Mouse (Mus musculus) layer of hippocampus, postnatal 36 days (tissue): ENCODE measurements around the gene Arl4a. TPM values are rescaled to one million over a fixed set of nuclear protein-coding genes. Genes with fewer than 3 reads are reported as not detected.

ENCODE experiments used
- DNase-seq, 2 experiments: peaks; one replicate each; pipeline ENCODE4 v3.0.0; 2022
- total RNA-seq, 2 experiments: library from RNA; stranded (reverse); gene quantifications; 2 replicates each; pipeline ENCODE4 v1.2.3; 2021

Arl4a gene
- 10 to 100 TPM; 33.8 to 34.3 TPM for total RNA-seq

- DNase-seq, result peak; percentile 87 to 88
Measured at GRCm38 (mm10) chr12:40037876-40038463, at the start of gene Arl4a. Gene Arl4a (minus strand): TSS chr12:40038025.

GRCm38 (mm10) chr12:40085731-40086322, 48.0 kb upstream of the Arl4a start:
- peak; percentile 55 to 68 for DNase-seq

GRCm38 (mm10) chr12:40082453-40083238, 44.8 kb upstream of the Arl4a start:
- no peak for DNase-seq

- DNase-seq, result no peak
Measured at GRCm38 (mm10) chr12:40082048-40082447, 44.2 kb upstream of the Arl4a start.

- no peak for DNase-seq
Measured at GRCm38 (mm10) chr12:40073660-40074059, 35.8 kb upstream of the Arl4a start.

GRCm38 (mm10) chr12:40047024-40047423, 9.2 kb upstream of the Arl4a start:
- no peak for DNase-seq

- DNase-seq, result no peak
Measured at GRCm38 (mm10) chr12:40043816-40044585, 6.2 kb upstream of the Arl4a start.

- DNase-seq, result no peak
Measured at GRCm38 (mm10) chr12:40040067-40040466, 2.2 kb upstream of the Arl4a start.

GRCm38 (mm10) chr12:40037226-40037813, 505 bp downstream of the Arl4a start:
- peak; percentile 97 for DNase-seq

GRCm38 (mm10) chr12:40036666-40037065, 1.2 kb downstream of the Arl4a start:
- DNase-seq, result no peak

- no peak for DNase-seq
Measured at GRCm38 (mm10) chr12:40035506-40035905, 2.3 kb downstream of the Arl4a start.

- DNase-seq, result no peak
Measured at GRCm38 (mm10) chr12:40029201-40029600, 8.6 kb downstream of the Arl4a start.

GRCm38 (mm10) chr12:40027846-40028245, 10.0 kb downstream of the Arl4a start:
- no peak for DNase-seq

GRCm38 (mm10) chr12:40027444-40027843, 10.4 kb downstream of the Arl4a start:
- no peak for DNase-seq

- no peak for DNase-seq
Measured at GRCm38 (mm10) chr12:40023918-40024317, 13.9 kb downstream of the Arl4a start.

- no peak for DNase-seq
Measured at GRCm38 (mm10) chr12:40023014-40023642, 14.7 kb downstream of the Arl4a start.

GRCm38 (mm10) chr12:40022344-40022743, 15.5 kb downstream of the Arl4a start:
- no peak for DNase-seq

GRCm38 (mm10) chr12:40017955-40018505, 19.8 kb downstream of the Arl4a start:
- DNase-seq, result no peak

GRCm38 (mm10) chr12:40016648-40017460, 21.0 kb downstream of the Arl4a start:
- peak in 1 of 2 experiments; percentile 8 for DNase-seq

GRCm38 (mm10) chr12:40016068-40016467, 21.8 kb downstream of the Arl4a start:
- no peak for DNase-seq

GRCm38 (mm10) chr12:40009866-40010265, 28.0 kb downstream of the Arl4a start:
- no peak for DNase-seq
